Mouse (Mus musculus) heart, embryonic 10.5 days (tissue): ENCODE data around the gene Gm12184. TPM values are rescaled to one million over a fixed set of nuclear protein-coding genes. Genes with fewer than 3 reads are reported as not detected.
"Not testable (repeated sequence)": the region's sequence is repeated elsewhere in the genome, so short reads cannot be mapped to it uniquely, and the experiment has no call there.

Experiments used
- DNase-seq: peaks from one replicate; pipeline ENCODE4 v3.0.0-alpha.2; 2017; ENCODE audit warnings: low spot score
- H3K27ac ChIP-seq: fragments of 300-500 bp; sonication (generic); 2 replicates; pipeline ENCODE4 v1.5.1; 2016; ENCODE audit warnings: mild to moderate bottlenecking
- H3K27me3 ChIP-seq: fragments of 300-500 bp; sonication (generic); 2 replicates; pipeline ENCODE4 v1.6.1; 2016; ENCODE audit warnings: mild to moderate bottlenecking; ENCODE audit not compliant: poor library complexity, insufficient read depth, severe bottlenecking
- H3K36me3 ChIP-seq: fragments of 300-500 bp; sonication (generic); 2 replicates; pipeline ENCODE4 v1.6.1; 2016; ENCODE audit warnings: mild to moderate bottlenecking, moderate library complexity
- H3K4me1 ChIP-seq: fragments of 300-500 bp; sonication (generic); 2 replicates; pipeline ENCODE4 v1.6.1; 2016; ENCODE audit warnings: mild to moderate bottlenecking
- H3K4me3 ChIP-seq: fragments of 300-500 bp; sonication (generic); 2 replicates; pipeline ENCODE4 v1.5.1; 2016; ENCODE audit warnings: mild to moderate bottlenecking, moderate library complexity
- H3K9me3 ChIP-seq: fragments of 300-500 bp; sonication (generic); 2 replicates; pipeline ENCODE4 v1.6.1; 2016; ENCODE audit warnings: mild to moderate bottlenecking, moderate library complexity
- WGBS: fragments of 180-500 bp; shearing (Covaris S2); methylation state at CpG from one replicate; pipeline ENCODE4 v1.1.7; 2016; 5-methylcytosine and 5-hydroxymethylcytosine counted together
- polyA plus RNA-seq: library from polyadenylated mRNA; unstranded; fragments of >200 nt; fragmentation: Nextera tagmentation; extraction: Ambion mirVana; gene quantifications from 2 replicates; pipeline ENCODE4 v1.2.1, GENCODE M21; 2016

The Gm12184 gene
- polyA plus RNA-seq, 1 experiment from 2014 or later, result 1.9 TPM

DNA sequence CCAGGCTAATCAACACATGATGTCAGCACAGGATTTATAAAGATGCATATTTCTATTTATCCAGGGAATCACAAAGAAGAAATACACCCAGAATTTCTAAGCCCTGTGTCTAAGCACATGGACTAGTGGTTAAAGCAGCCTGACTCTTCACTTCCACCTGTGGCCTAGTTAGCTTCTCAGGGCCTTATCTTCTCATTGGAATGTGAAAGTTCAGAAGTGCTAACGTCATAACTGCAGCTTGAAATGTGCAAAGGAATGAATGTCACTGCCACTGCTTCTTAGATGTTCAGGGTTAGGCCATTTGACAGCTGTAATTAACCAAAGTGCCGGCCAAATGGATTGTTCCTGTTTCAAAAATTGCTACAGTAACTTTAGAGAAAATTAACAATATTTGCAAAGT is 3.8 kb upstream of the Gm12184 start:
- WGBS, result 47% methylated on average over 2 of the region's 2 CpGs
- no peaks in the 10 kb centered on the region; the same call in 1 of the 2 replicates for H3K4me1 ChIP-seq
- no peaks in the 10 kb centered on the region for H3K36me3 ChIP-seq
- no peaks in the 10 kb centered on the region for H3K9me3 ChIP-seq
- no peaks in the 10 kb centered on the region for H3K27me3 ChIP-seq
- no peak for DNase-seq
- no peak overlapping the region for H3K4me3 ChIP-seq
- H3K27ac ChIP-seq, result no peak overlapping the region

DNA sequence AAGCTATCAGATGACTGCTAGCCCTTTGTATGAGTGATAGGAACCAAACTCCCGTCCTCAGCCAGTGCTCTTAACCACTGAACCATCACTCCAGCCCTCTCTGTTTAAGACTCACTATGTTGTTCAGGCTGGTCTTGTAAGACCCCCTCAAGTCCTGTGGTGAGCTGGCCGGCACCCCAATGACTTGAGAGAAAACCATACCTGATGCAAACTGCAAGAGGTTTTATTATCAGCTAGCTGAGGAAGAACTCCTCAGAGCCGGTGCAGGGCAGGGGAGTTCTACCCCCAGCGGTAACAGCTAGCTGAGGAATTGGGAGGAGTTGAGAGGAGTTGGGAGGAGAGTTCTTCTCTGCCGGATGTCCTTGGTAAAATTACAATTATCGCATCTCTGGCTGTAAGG is 1.5 kb upstream of the Gm12184 start:
- H3K9me3 ChIP-seq, result no peaks in the 10 kb centered on the region
- H3K27ac ChIP-seq, result no peak overlapping the region
- H3K4me1 ChIP-seq, result no peaks in the 10 kb centered on the region; the same call in 1 of the 2 replicates
- no peak overlapping the region for H3K4me3 ChIP-seq
- no peaks in the 10 kb centered on the region for H3K36me3 ChIP-seq
- no peak for DNase-seq
- WGBS, result 71% methylated on average over 6 of the region's 6 CpGs
- H3K27me3 ChIP-seq, result peaks cover 11% of the 10 kb centered on the region

GRCm38 (mm10) chr11:48826752-48827096 is 269 bp upstream of the Gm12184 start:
- Histone ChIP-seq H3K4me1 (no peaks in the 10 kb centered on the region; the same call in 1 of the 2 replicates), H3K27ac (peak overlapping the region; percentile 72; the same call in 1 of the 2 replicates), H3K4me3 (peak overlapping the region; percentile 59), H3K9me3 (no peaks in the 10 kb centered on the region), H3K36me3 (no peaks in the 10 kb centered on the region), H3K27me3 (peaks cover 11% of the 10 kb centered on the region)
- DNase-seq, result no peak
- WGBS, result 2% methylated on average over 6 of the region's 6 CpGs

GRCm38 (mm10) chr11:48824311-48824830 is 2.1 kb downstream of the Gm12184 start:
- H3K27ac ChIP-seq, result no peak overlapping the region
- H3K4me3 ChIP-seq, result peak overlapping the region; percentile 56
- WGBS, result 3% methylated on average over 22 of the region's 22 CpGs
- H3K36me3 ChIP-seq, result no peaks in the 10 kb centered on the region
- peaks cover 11% of the 10 kb centered on the region for H3K27me3 ChIP-seq
- no peaks in the 10 kb centered on the region for H3K9me3 ChIP-seq
- H3K4me1 ChIP-seq, result no peaks in the 10 kb centered on the region; the same call in 1 of the 2 replicates
- DNase-seq, result no peak

DNA sequence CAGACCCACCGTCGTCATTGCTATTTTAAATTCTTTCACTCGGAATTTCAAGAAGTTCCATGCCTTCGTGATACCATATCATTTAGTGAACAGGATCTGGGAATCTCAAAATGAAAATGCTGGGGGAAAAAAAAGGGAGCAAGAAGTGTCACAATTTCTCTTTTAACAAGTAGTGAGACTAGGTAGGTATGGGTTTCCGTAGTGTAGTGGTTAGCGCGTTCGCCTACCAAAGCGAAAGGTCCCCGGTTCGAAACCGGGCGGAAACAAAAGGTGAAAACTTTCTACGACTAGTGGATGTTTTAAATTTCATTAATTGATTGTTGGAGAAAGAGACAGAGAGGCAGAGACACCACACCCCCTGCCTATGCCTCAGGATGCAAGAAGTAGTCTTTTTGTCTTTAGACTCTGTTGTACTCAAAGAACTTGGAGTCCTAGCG is 2.9 kb downstream of the Gm12184 start:
- peak; percentile 89 for DNase-seq
- no peaks in the 10 kb centered on the region for H3K36me3 ChIP-seq
- no peak overlapping the region for H3K27ac ChIP-seq
- WGBS, result under 1% methylated on average over 15 of the region's 15 CpGs
- no peaks in the 10 kb centered on the region; the same call in 1 of the 2 replicates for H3K4me1 ChIP-seq
- H3K27me3 ChIP-seq, result peaks cover 11% of the 10 kb centered on the region
- H3K9me3 ChIP-seq, result no peaks in the 10 kb centered on the region
- H3K4me3 ChIP-seq, result peak overlapping the region; percentile 56

GRCm38 (mm10) chr11:48822768-48823512 is 3.5 kb downstream of the Gm12184 start:
- DNase-seq, result no peak
- no peak overlapping the region for H3K27ac ChIP-seq
- 39% methylated on average over 14 of the region's 14 CpGs for WGBS
- H3K27me3 ChIP-seq, result peaks cover 11% of the 10 kb centered on the region
- H3K4me1 ChIP-seq, result no peaks in the 10 kb centered on the region; the same call in 1 of the 2 replicates
- peak overlapping the region; percentile 56 for H3K4me3 ChIP-seq
- no peaks in the 10 kb centered on the region for H3K9me3 ChIP-seq
- H3K36me3 ChIP-seq, result no peaks in the 10 kb centered on the region

GRCm38 (mm10) chr11:48821299-48821698 is 5.2 kb downstream of the Gm12184 start:
- H3K36me3 ChIP-seq, H3K4me3 ChIP-seq, H3K9me3 ChIP-seq, DNase-seq, H3K4me1 ChIP-seq, H3K27ac ChIP-seq: not testable (repeated sequence)
- 75% methylated on average over 14 of the region's 14 CpGs for WGBS
- peaks cover 11% of the 10 kb centered on the region for H3K27me3 ChIP-seq

DNA sequence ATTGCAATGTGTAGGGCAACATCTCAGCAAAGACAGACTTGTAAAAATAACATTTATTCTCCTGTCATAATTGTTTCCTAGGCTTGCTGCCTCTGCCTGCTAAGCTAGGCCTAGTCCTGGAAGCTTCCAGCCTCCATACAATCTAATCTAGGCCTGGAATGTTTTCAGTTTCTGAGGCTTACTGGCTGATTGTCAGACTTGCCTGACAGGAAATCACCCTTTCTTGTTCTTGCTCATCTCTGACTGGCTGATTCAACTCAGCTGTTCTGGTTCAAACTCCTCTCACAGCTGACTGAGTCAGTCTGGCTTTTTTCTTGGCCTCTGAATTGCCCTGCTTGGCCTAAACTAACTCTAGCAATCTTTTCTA is 6.2 kb downstream of the Gm12184 start:
- H3K4me3 ChIP-seq, result no peak overlapping the region
- no peak for DNase-seq
- peaks cover 11% of the 10 kb centered on the region for H3K27me3 ChIP-seq
- peaks cover 12% of the 10 kb centered on the region for H3K4me1 ChIP-seq
- no peaks in the 10 kb centered on the region for H3K9me3 ChIP-seq
- H3K27ac ChIP-seq, result 0 out of 2 replicates have a peak overlapping the region, but pooled peaks have one; percentile 29
- H3K36me3 ChIP-seq, result peaks cover 5% of the 10 kb centered on the region; the same call in 1 of the 2 replicates

DNA sequence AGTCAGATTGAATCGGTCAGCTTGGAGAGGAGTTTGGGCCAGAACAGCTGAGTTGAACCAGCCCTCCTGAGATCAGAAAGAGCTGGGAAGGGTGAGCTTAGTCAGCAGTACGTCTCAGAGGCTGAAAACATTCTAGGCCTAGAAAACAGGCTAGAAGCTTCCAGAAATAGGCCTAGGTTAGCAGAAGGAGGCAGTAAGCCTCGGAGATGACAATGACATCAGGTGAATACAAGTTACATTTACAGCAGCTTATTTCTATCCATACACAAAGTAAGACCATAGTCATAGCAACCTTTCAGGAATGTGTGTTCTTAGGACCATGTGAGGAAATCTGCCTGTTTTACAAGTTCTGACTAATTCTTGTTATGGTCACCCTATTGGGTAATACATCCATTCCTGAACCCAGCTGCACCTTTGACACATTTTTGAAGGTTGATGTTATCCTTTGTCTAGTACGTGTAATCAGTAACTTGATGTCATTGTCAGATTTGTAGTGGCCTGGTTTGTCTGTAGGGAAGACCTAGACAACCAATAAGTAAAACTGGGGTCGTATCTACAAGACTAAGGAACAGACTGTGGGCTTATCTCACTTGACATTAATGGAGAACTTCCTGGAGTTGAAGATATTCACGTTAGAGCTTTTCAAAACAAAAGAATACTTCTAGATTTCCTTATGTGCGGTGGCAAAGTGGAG is 6.7 kb downstream of the Gm12184 start:
- Histone ChIP-seq H3K4me1 (peaks cover 15% of the 10 kb centered on the region), H3K4me3 (no peak overlapping the region), H3K9me3 (no peaks in the 10 kb centered on the region), H3K27ac (no peak overlapping the region), H3K36me3 (peaks cover 10% of the 10 kb centered on the region; the same call in 1 of the 2 replicates), H3K27me3 (peaks cover 7% of the 10 kb centered on the region)
- no peak for DNase-seq
- WGBS, result 63% methylated on average over 7 of the region's 7 CpGs

DNA sequence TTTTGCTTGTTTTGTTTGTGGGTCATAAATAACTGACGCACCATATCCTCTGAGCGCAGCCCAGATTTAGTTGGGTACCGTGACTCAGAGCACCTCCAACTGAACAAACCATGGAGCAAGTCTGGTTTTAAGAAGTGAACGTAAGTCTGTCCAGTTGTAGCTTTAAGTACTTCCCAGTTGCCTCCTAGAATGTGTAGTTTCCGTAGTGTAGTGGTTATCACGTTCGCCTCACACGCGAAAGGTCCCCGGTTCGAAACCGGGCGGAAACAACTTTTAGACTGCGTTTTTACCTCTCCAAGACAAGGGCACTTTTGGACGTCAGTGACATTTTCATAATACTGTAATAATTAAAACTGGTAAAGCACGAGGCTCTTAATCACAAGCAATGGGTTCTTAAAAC is 8.1 kb downstream of the Gm12184 start:
- WGBS, result under 1% methylated on average over 16 of the region's 16 CpGs
- peaks cover 15% of the 10 kb centered on the region for H3K4me1 ChIP-seq
- peak overlapping the region; percentile 97; the same call in 1 of the 2 replicates for H3K27ac ChIP-seq
- peak; percentile 91 for DNase-seq
- H3K9me3 ChIP-seq, result no peaks in the 10 kb centered on the region
- H3K36me3 ChIP-seq, result peaks cover 15% of the 10 kb centered on the region; the same call in 1 of the 2 replicates
- H3K27me3 ChIP-seq, result no peaks in the 10 kb centered on the region
- peak overlapping the region; percentile 95 for H3K4me3 ChIP-seq

DNA sequence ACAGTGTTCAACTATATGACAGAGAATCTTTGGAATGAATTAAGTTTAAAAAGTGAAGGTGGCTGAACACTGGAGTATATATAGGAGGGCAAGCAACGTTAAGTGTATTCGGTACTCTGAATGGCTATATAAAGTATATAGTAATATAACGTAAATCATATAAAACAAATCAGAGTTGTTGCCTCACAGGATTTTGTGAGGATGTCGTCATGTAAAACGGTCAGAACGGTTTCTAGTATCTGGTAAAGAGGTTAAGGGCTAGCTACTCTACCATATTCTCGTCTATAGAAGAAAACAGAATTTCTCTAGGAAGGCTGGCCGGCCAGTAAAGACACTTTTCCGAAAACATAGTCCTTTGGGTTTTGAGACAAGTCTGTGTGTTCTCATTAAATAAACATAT is 8.7 kb downstream of the Gm12184 start:
- Histone ChIP-seq H3K27ac (peak overlapping the region; percentile 97), H3K4me3 (peak overlapping the region; percentile 95), H3K4me1 (peaks cover 15% of the 10 kb centered on the region), H3K36me3 (peaks cover 20% of the 10 kb centered on the region; the same call in 1 of the 2 replicates), H3K9me3 (no peaks in the 10 kb centered on the region), H3K27me3 (no peaks in the 10 kb centered on the region)
- 9% methylated on average over 9 of the region's 9 CpGs for WGBS
- no peak for DNase-seq

GRCm38 (mm10) chr11:48816800-48817665 is 9.4 kb downstream of the Gm12184 start, which contains the start of gene Trim41:
Gene Trim41, minus strand, starts transcription at chr11:48817353.
- WGBS, result under 1% methylated on average over 73 of the region's 77 CpGs
- H3K9me3 ChIP-seq, result no peaks in the 10 kb centered on the region
- H3K27me3 ChIP-seq, result no peaks in the 10 kb centered on the region
- peaks cover 27% of the 10 kb centered on the region for H3K36me3 ChIP-seq
- peak within 1 kb of the TSS; percentile 97 for H3K27ac ChIP-seq
- DNase-seq, result peak; percentile 99
- peaks cover 15% of the 10 kb centered on the region for H3K4me1 ChIP-seq
- peak within 1 kb of the TSS; percentile 95 for H3K4me3 ChIP-seq
